Mouse (Mus musculus) lung, postnatal 36 days (tissue): ENCODE results near the gene Osbpl7.

ENCODE experiments used
- DNase-seq: peaks from one replicate; pipeline ENCODE4 v3.0.0; 2022; ENCODE audit warnings: mixed read lengths

Gene Osbpl7

GRCm38 (mm10) chr11:97040301-97041021, 10.0 kb upstream of the Osbpl7 start:
- DNase-seq, result no peak

- peak; percentile 94 for DNase-seq
Observed at GRCm38 (mm10) chr11:97041022-97041899, 9.2 kb upstream of the Osbpl7 start, which contains the start of the genes Lrrc46 and Mrpl10. Gene Lrrc46 (minus strand): TSS chr11:97041407. Gene Mrpl10 (plus strand): TSS chr11:97041560.

GRCm38 (mm10) chr11:97044902-97045301, 5.5 kb upstream of the Osbpl7 start:
- no peak for DNase-seq

- DNase-seq, result no peak
Observed at GRCm38 (mm10) chr11:97045861-97046260, 4.6 kb upstream of the Osbpl7 start.

GRCm38 (mm10) chr11:97048090-97048650, 2.3 kb upstream of the Osbpl7 start:
- no peak for DNase-seq

- no peak for DNase-seq
Observed at GRCm38 (mm10) chr11:97049492-97050085, 839 bp upstream of the Osbpl7 start.

- no peak for DNase-seq
Observed at GRCm38 (mm10) chr11:97050944-97051586, 637 bp downstream of the Osbpl7 start.

GRCm38 (mm10) chr11:97052219-97052646, 1.8 kb downstream of the Osbpl7 start:
- peak; percentile 88 for DNase-seq

- DNase-seq, result no peak
Observed at GRCm38 (mm10) chr11:97063274-97063920, 13.0 kb downstream of the Osbpl7 start.

- no peak for DNase-seq
Observed at GRCm38 (mm10) chr11:97063921-97064295, 13.5 kb downstream of the Osbpl7 start.

GRCm38 (mm10) chr11:97065538-97066295, 15.3 kb downstream of the Osbpl7 start:
- peak; percentile 63 for DNase-seq

GRCm38 (mm10) chr11:97066656-97067360, 16.4 kb downstream of the Osbpl7 start:
- no peak for DNase-seq

GRCm38 (mm10) chr11:97069333-97069732, 18.9 kb downstream of the Osbpl7 start:
- DNase-seq, result no peak

- DNase-seq, result no peak
Observed at GRCm38 (mm10) chr11:97069770-97070169, 19.3 kb downstream of the Osbpl7 start.

- DNase-seq, result no peak
Observed at GRCm38 (mm10) chr11:97071129-97071528, 20.7 kb downstream of the Osbpl7 start.

- peak; percentile 73 for DNase-seq
Observed at GRCm38 (mm10) chr11:97072533-97072932, 22.1 kb downstream of the Osbpl7 start.

GRCm38 (mm10) chr11:97074235-97074634, 23.8 kb downstream of the Osbpl7 start:
- DNase-seq, result peak; percentile 41

GRCm38 (mm10) chr11:97078751-97079150, 28.3 kb downstream of the Osbpl7 start:
- no peak for DNase-seq

GRCm38 (mm10) chr11:97080291-97080690, 29.9 kb downstream of the Osbpl7 start:
- no peak for DNase-seq

GRCm38 (mm10) chr11:97082977-97083376, 32.5 kb downstream of the Osbpl7 start:
- peak; percentile 87 for DNase-seq
